Mouse (Mus musculus) C2C12 (cell line): ENCODE results near the gene Slc2a4.

Source experiments
- CTCF ChIP-seq: IDR thresholded peaks from one replicate; pipeline ENCODE4 v1.5.1; 2011; ENCODE audit not compliant: control insufficient read depth, insufficient read depth, insufficient read length
- FOSL1 ChIP-seq: IDR thresholded peaks from one replicate; pipeline ENCODE4 v1.8.0; 2011; ENCODE audit warnings: mild to moderate bottlenecking, low read length; ENCODE audit not compliant: poor library complexity, insufficient read depth, severe bottlenecking
- USF1 ChIP-seq: IDR thresholded peaks from one replicate; pipeline ENCODE4 v1.6.1; 2011; ENCODE audit warnings: low read depth, mild to moderate bottlenecking, control low read depth, moderate library complexity

- TF ChIP-seq CTCF (no peak), FOSL1 (no peak), USF1 (no peak)
These were observed 37.8 kb downstream of the Slc2a4 start for GRCm38 (mm10) chr11:69910177-69910576.
